Mouse (Mus musculus): Measurements from ENCODE around the gene Icam1. TPM values are rescaled to one million over a fixed set of nuclear protein-coding genes. Genes with fewer than 3 reads are reported as not detected.

Icam1 gene
- polyA plus RNA-seq, 1 experiment from 2014 or later: 12.7 TPM

GRCm38 (mm10) chr9:20976216-20976960 lies 39.4 kb upstream of the Icam1 start, which contains the start of gene S1pr2:
S1pr2 (minus strand) TSS chr9:20976781.
- peak; percentile 81 for ATAC-seq
- peaks cover 43% of the 10 kb centered on the region for H3K4me1 ChIP-seq (ENCODE audit: control insufficient read depth, insufficient read depth, low read length)
- under 1% methylated on average over 45 of the region's 47 CpGs for WGBS

GRCm38 (mm10) chr9:20976961-20977689 lies 38.7 kb upstream of the Icam1 start:
- peaks cover 37% of the 10 kb centered on the region for H3K4me1 ChIP-seq (ENCODE audit: control insufficient read depth, insufficient read depth, low read length)
- ATAC-seq: no peak; the same call in 1 of the 2 replicates
- H3K9me3 ChIP-seq (ENCODE audit: control insufficient read depth, low read length): no peaks in the 10 kb centered on the region
- peak overlapping the region; percentile 80 for H3K4me3 ChIP-seq (ENCODE audit: low read length)
- no peaks in the 10 kb centered on the region for H3K36me3 ChIP-seq (ENCODE audit: control insufficient read depth, insufficient read depth, low read length)
- peak overlapping the region; percentile 87 for H3K4me2 ChIP-seq (ENCODE audit: low read depth, low read length)
- no peaks in the 10 kb centered on the region for H3K27me3 ChIP-seq (replicated peaks; ENCODE audit: control insufficient read depth, insufficient read depth, low read length)
- H3K27ac ChIP-seq (ENCODE audit: low read length): peak overlapping the region; percentile 90
- 1% methylated on average over 4 of the region's 4 CpGs for WGBS
- peak overlapping the region; percentile 87 for H3K9ac ChIP-seq (ENCODE audit: low read depth, low read length)

More at GRCm38 (mm10) chr9:20976216-20976960, 39.4 kb upstream of the Icam1 start, which contains the start of gene S1pr2:
- Histone ChIP-seq H3K36me3 (ENCODE audit: control insufficient read depth, insufficient read depth, low read length) (no peaks in the 10 kb centered on the region), H3K9ac (ENCODE audit: low read depth, low read length) (peak within 1 kb of the TSS; percentile 87), H3K4me3 (ENCODE audit: low read length) (peak within 1 kb of the TSS; percentile 80), H3K27me3 (replicated peaks; ENCODE audit: control insufficient read depth, insufficient read depth, low read length) (no peaks in the 10 kb centered on the region), H3K27ac (ENCODE audit: low read length) (peak within 1 kb of the TSS; percentile 90), H3K9me3 (ENCODE audit: control insufficient read depth, low read length) (no peaks in the 10 kb centered on the region), H3K4me2 (ENCODE audit: low read depth, low read length) (peak within 1 kb of the TSS; percentile 87)

GRCm38 (mm10) chr9:20978409-20979095 lies 37.2 kb upstream of the Icam1 start:
- Histone ChIP-seq H3K4me2 (ENCODE audit: low read depth, low read length) (no peak overlapping the region), H3K4me3 (ENCODE audit: low read length) (no peak overlapping the region), H3K36me3 (ENCODE audit: control insufficient read depth, insufficient read depth, low read length) (no peaks in the 10 kb centered on the region), H3K9me3 (ENCODE audit: control insufficient read depth, low read length) (no peaks in the 10 kb centered on the region), H3K4me1 (ENCODE audit: control insufficient read depth, insufficient read depth, low read length) (peaks cover 28% of the 10 kb centered on the region), H3K27ac (ENCODE audit: low read length) (0 out of 2 replicates have a peak overlapping the region, but pooled peaks have one; percentile 21), H3K9ac (ENCODE audit: low read depth, low read length) (no peak overlapping the region), H3K27me3 (replicated peaks; ENCODE audit: control insufficient read depth, insufficient read depth, low read length) (no peaks in the 10 kb centered on the region)
- 46% methylated on average over 10 of the region's 10 CpGs for WGBS
- no peak for ATAC-seq

GRCm38 (mm10) chr9:20979181-20979580 lies 36.6 kb upstream of the Icam1 start:
- Histone ChIP-seq H3K4me3 (ENCODE audit: low read length) (no peak overlapping the region), H3K36me3 (ENCODE audit: control insufficient read depth, insufficient read depth, low read length) (no peaks in the 10 kb centered on the region), H3K9me3 (ENCODE audit: control insufficient read depth, low read length) (no peaks in the 10 kb centered on the region), H3K27ac (ENCODE audit: low read length) (0 out of 2 replicates have a peak overlapping the region, but pooled peaks have one; percentile 21), H3K4me2 (ENCODE audit: low read depth, low read length) (no peak overlapping the region), H3K4me1 (ENCODE audit: control insufficient read depth, insufficient read depth, low read length) (peaks cover 23% of the 10 kb centered on the region), H3K9ac (ENCODE audit: low read depth, low read length) (no peak overlapping the region), H3K27me3 (replicated peaks; ENCODE audit: control insufficient read depth, insufficient read depth, low read length) (no peaks in the 10 kb centered on the region)
- no peak for ATAC-seq
- WGBS: 55% methylated on average over 5 of the region's 5 CpGs

GRCm38 (mm10) chr9:20979769-20980168 lies 36.0 kb upstream of the Icam1 start:
- Histone ChIP-seq H3K36me3 (ENCODE audit: control insufficient read depth, insufficient read depth, low read length) (no peaks in the 10 kb centered on the region), H3K4me2 (ENCODE audit: low read depth, low read length) (no peak overlapping the region), H3K27ac (ENCODE audit: low read length) (no peak overlapping the region), H3K27me3 (replicated peaks; ENCODE audit: control insufficient read depth, insufficient read depth, low read length) (no peaks in the 10 kb centered on the region), H3K9ac (ENCODE audit: low read depth, low read length) (no peak overlapping the region), H3K4me1 (ENCODE audit: control insufficient read depth, insufficient read depth, low read length) (peaks cover 18% of the 10 kb centered on the region), H3K4me3 (ENCODE audit: low read length) (no peak overlapping the region), H3K9me3 (ENCODE audit: control insufficient read depth, low read length) (no peaks in the 10 kb centered on the region)
- no peak for ATAC-seq
- 80% methylated on average over 7 of the region's 7 CpGs for WGBS

- Histone ChIP-seq H3K36me3 (ENCODE audit: control insufficient read depth, insufficient read depth, low read length) (no peaks in the 10 kb centered on the region), H3K4me3 (ENCODE audit: low read length) (no peak overlapping the region), H3K9ac (ENCODE audit: low read depth, low read length) (no peak overlapping the region), H3K27me3 (replicated peaks; ENCODE audit: control insufficient read depth, insufficient read depth, low read length) (no peaks in the 10 kb centered on the region), H3K4me1 (ENCODE audit: control insufficient read depth, insufficient read depth, low read length) (peaks cover 8% of the 10 kb centered on the region), H3K4me2 (ENCODE audit: low read depth, low read length) (no peak overlapping the region), H3K27ac (ENCODE audit: low read length) (no peak overlapping the region), H3K9me3 (ENCODE audit: control insufficient read depth, low read length) (no peaks in the 10 kb centered on the region)
- no peak for ATAC-seq
- WGBS: 74% methylated on average over 3 of the region's 3 CpGs
These were observed 33.6 kb upstream of the Icam1 start for GRCm38 (mm10) chr9:20982171-20982570.

GRCm38 (mm10) chr9:20983169-20983568 lies 32.6 kb upstream of the Icam1 start:
- H3K4me3 ChIP-seq (ENCODE audit: low read length): no peak overlapping the region
- ATAC-seq: no peak
- no peaks in the 10 kb centered on the region for H3K36me3 ChIP-seq (ENCODE audit: control insufficient read depth, insufficient read depth, low read length)
- H3K4me1 ChIP-seq (ENCODE audit: control insufficient read depth, insufficient read depth, low read length): peaks cover 6% of the 10 kb centered on the region
- H3K4me2 ChIP-seq (ENCODE audit: low read depth, low read length): no peak overlapping the region
- H3K27me3 ChIP-seq (replicated peaks; ENCODE audit: control insufficient read depth, insufficient read depth, low read length): no peaks in the 10 kb centered on the region
- no peaks in the 10 kb centered on the region for H3K9me3 ChIP-seq (ENCODE audit: control insufficient read depth, low read length)
- no peak overlapping the region for H3K9ac ChIP-seq (ENCODE audit: low read depth, low read length)
- WGBS: 38% methylated on average over 5 of the region's 5 CpGs
- no peak overlapping the region for H3K27ac ChIP-seq (ENCODE audit: low read length)

- Histone ChIP-seq H3K27me3 (replicated peaks; ENCODE audit: control insufficient read depth, insufficient read depth, low read length) (no peaks in the 10 kb centered on the region), H3K4me2 (ENCODE audit: low read depth, low read length) (no peak overlapping the region), H3K4me3 (ENCODE audit: low read length) (no peak overlapping the region), H3K9me3 (ENCODE audit: control insufficient read depth, low read length) (no peaks in the 10 kb centered on the region), H3K9ac (ENCODE audit: low read depth, low read length) (no peak overlapping the region), H3K36me3 (ENCODE audit: control insufficient read depth, insufficient read depth, low read length) (no peaks in the 10 kb centered on the region), H3K27ac (ENCODE audit: low read length) (peak overlapping the region; percentile 80), H3K4me1 (ENCODE audit: control insufficient read depth, insufficient read depth, low read length) (no peaks in the 10 kb centered on the region)
- WGBS: 52% methylated on average over 15 of the region's 15 CpGs
- peak; percentile 88 for ATAC-seq
These were observed 28.7 kb upstream of the Icam1 start for GRCm38 (mm10) chr9:20986952-20987686.

Data from intestine, embryonic 16.5 days (tissue).